22 mouse cellular contexts compared by ENCODE assay signal in the genomic region with DNA sequence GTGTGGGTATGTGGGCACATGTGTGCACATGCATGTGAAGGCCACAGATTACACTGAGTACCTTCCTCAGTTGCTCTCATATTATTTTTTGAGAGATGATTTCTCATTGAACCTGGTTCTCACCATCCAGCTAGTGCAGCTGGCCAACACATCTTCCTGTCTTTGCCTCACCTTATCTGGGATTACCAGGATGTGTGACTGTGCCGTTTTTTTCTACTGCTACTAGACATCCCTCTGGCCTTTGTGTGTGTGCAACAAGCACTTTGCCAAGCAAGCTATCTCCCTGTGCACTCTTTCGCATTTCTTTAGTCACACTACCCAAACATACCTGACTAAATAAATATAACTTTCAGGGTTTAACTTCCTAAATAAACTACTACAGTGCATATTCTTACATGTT.
A peak's percentile ranks its signal among the peaks of the same experiment; 100 is the strongest.
DNase-seq lines count a peak whose midpoint lies in the region; ATAC-seq and TF ChIP-seq lines count a peak whose summit lies in the region.
"Had no signal": no experiment of that assay in that cellular context is flagged by ENCODE, and none has a peak within 500 bp of the region (broad histone marks: within the 10 kb centered on the region; RNA-seq: fewer than 3 reads in every experiment).

No protein-coding gene starts in this region.

- H3K9ac ChIP-seq in MEL (ENCODE audit: control insufficient read depth, low read depth, low read length, poor library complexity, severe bottlenecking), result no peak overlapping the region
- H3K9ac ChIP-seq: embryonic facial prominence, embryonic 13.5 days; embryonic facial prominence, embryonic 15.5 days; forebrain, embryonic 12.5 days had no signal

- H3K27me3 ChIP-seq in MEL (ENCODE audit: control insufficient read depth in 1 of 2, insufficient read depth in 2 of 2, low read length in 2 of 2), result no peaks in the 10 kb centered on the region
- H3K27me3 ChIP-seq: embryonic facial prominence, embryonic 13.5 days; embryonic facial prominence, embryonic 15.5 days; forebrain, embryonic 12.5 days had no signal

- peaks cover 11 to 22% of the 10 kb centered on the region in 2 experiments for H3K36me3 ChIP-seq in MEL (ENCODE audit: control insufficient read depth in 1 of 2, insufficient read depth in 2 of 2, low read length in 2 of 2)
- H3K36me3 ChIP-seq: forebrain, embryonic 12.5 days had no signal

- intact Hi-C loops in gastrocnemius, postnatal 14 days (cut with DNase I; ENCODE audit: low total_unique reads), result no loop called here

- peak; percentile 57 for DNase-seq in MEL (ENCODE audit: low read depth, low spot score)
- DNase-seq in MEL-GATA-1-ER (ENCODE audit: extremely low read depth, low read depth), result peak; percentile 9
- no peak for DNase-seq in cerebellum, postnatal 4 days (ENCODE audit: low spot score in 2 of 2)
- DNase-seq in retina, embryonic 14.5 days (ENCODE audit: low spot score), result no peak
- DNase-seq in gastrocnemius, postnatal 14 days, result no peak
- DNase-seq: adrenal gland, adult 2 months; adrenal gland, postnatal 10 days; adrenal gland, postnatal 25 days; cerebellum, adult 11-12 months; cerebellum, adult 2 months; cerebellum, adult 9-10 months; cerebellum, postnatal 10 days; cerebellum, postnatal 25 days; embryo, embryonic 11 days had no signal

- no peak for TF ChIP-seq CTCF in MEL (IDR thresholded peaks at IDR 0.05 in 2 of 3, conservative IDR thresholded peaks at IDR 0.05 in 1 of 3; ENCODE audit: control insufficient read depth in 1 of 3, insufficient read depth in 1 of 3, low read depth in 2 of 3, low read length in 3 of 3, poor library complexity in 1 of 3, severe bottlenecking in 1 of 3)

- TF ChIP-seq POLR2A in MEL (IDR thresholded peaks at IDR 0.05; ENCODE audit: control insufficient read depth in 1 of 2, insufficient read depth in 1 of 2, low read depth in 1 of 2, low read length in 2 of 2, poor library complexity in 1 of 2), result no peak

- peak; percentile 50 for ATAC-seq in megakaryocyte progenitor cell, adult 5-6 weeks (replicated peaks; ENCODE audit: poor library complexity)
- ATAC-seq: forebrain, embryonic 14.5 days; forebrain, embryonic 16.5 days had no signal

- no peak overlapping the region for H3K27ac ChIP-seq in MEL (ENCODE audit: control insufficient read depth, low read depth, low read length)
- H3K27ac ChIP-seq: embryonic facial prominence, embryonic 13.5 days; embryonic facial prominence, embryonic 15.5 days; forebrain, embryonic 10.5 days; forebrain, embryonic 12.5 days had no signal

- H3K79me2 ChIP-seq in MEL (ENCODE audit: control insufficient read depth, insufficient read depth, low read length, poor library complexity), result no peaks in the 10 kb centered on the region

- H3K4me1 ChIP-seq in MEL (ENCODE audit: control insufficient read depth in 1 of 2, insufficient read depth in 2 of 2, low read length in 2 of 2), result peaks cover 7 to 15% of the 10 kb centered on the region in 2 experiments

- TF ChIP-seq EP300 in MEL (IDR thresholded peaks at IDR 0.05; ENCODE audit: low read depth in 1 of 2, low read length in 2 of 2), result peak; percentile 52 to 53

- no peak for TF ChIP-seq RAD21 in MEL (IDR thresholded peaks at IDR 0.05; ENCODE audit: low read depth, low read length)

- no peaks in the 10 kb centered on the region for H3K9me3 ChIP-seq in MEL (replicated peaks; ENCODE audit: insufficient read depth, low read length)
- H3K9me3 ChIP-seq: embryonic facial prominence, embryonic 13.5 days; embryonic facial prominence, embryonic 15.5 days; forebrain, embryonic 10.5 days; forebrain, embryonic 12.5 days had no signal

- H3K4me3 ChIP-seq in MEL (ENCODE audit: control insufficient read depth in 1 of 2, insufficient read depth in 1 of 2, low read depth in 2 of 2, low read length in 2 of 2), result no peak overlapping the region
- H3K4me3 ChIP-seq: embryonic facial prominence, embryonic 13.5 days; embryonic facial prominence, embryonic 15.5 days; erythroblast, embryonic 14.5 days; forebrain, embryonic 10.5 days; forebrain, embryonic 12.5 days had no signal

TF ChIP-seq in MEL, 35 proteins besides CTCF, POLR2A, EP300 and RAD21:
- TF ChIP-seq TAL1 (IDR thresholded peaks at IDR 0.05; ENCODE audit: low read length) (peak; percentile 48), ZNF384 (IDR thresholded peaks at IDR 0.05; ENCODE audit: low read depth, low read length) (peak; percentile 71), MXI1 (IDR thresholded peaks at IDR 0.05; ENCODE audit: low read depth, low read length) (no peak), TCF12 (IDR thresholded peaks at IDR 0.05; ENCODE audit: low read depth, low read length) (peak; percentile 15; the same call in 1 of the 2 replicates), ZMIZ1 (IDR thresholded peaks at IDR 0.05; ENCODE audit: low read depth, low read length) (no peak), BHLHE40 (IDR thresholded peaks at IDR 0.05; ENCODE audit: borderline replicate concordance, low read depth, low read length) (0 out of 2 replicates have a peak, but pooled peaks have one; percentile 18), ETS1 (IDR thresholded peaks at IDR 0.05; ENCODE audit: low read depth, low read length) (0 out of 2 replicates have a peak, but pooled peaks have one; percentile 18), SIN3A (IDR thresholded peaks at IDR 0.05; ENCODE audit: low read length) (no peak), GATA1 (IDR thresholded peaks at IDR 0.05; ENCODE audit: low read depth, low read length) (0 out of 2 replicates have a peak, but pooled peaks have one; percentile 12)

Comparison
In these comparisons a context has a peak if more than half of its experiments do, and no peak if none do; other contexts are left out.
1. DNase-seq: peak in MEL (single experiment) and MEL-GATA-1-ER (single experiment); none in cerebellum, postnatal 4 days (0 of 2), retina, embryonic 14.5 days (single experiment) and gastrocnemius, postnatal 14 days (single experiment).